Comparison of ENCODE assay signal across 8 mouse cellular contexts in the genomic region with DNA sequence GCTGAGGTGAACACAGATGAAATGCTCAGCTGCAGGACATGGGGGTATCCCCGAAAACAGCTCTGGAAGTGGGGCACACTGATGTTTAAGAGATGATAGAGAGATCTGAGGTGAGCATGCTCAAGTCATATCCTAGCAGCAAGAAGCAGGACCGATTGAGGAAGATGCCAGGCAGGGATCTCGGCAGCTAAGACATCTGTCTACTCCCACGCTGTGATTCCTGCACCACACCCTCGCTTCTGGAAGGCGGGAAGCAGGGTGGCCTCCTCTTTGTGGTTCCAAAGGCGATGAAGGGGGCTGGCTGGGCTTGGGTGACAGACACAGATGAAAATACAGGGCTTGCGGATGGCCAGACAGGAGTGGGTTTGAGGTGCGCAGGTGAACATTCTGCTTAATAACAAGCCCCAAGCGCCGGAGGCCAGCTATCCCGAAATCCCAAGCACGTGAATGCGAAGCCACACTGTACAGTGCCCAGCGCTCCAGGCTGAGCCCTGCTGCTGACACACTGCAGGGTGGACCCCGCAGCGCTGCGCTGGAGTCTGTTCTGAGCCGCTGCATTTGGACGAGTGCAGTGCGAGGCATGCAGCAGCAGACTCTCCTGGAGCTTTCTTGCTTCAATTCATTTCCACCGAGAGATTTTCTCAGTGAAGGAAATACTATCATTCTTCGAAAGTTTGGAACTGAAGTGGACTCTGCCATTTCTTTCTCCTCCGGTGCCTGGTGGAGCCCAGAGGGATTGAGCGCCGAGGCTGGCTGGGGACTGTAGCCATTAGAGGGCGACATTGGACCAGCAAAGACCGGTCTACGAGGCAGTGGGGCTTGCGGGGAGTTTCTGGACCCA.
DNase-seq lines count a peak whose midpoint lies in the region; ATAC-seq and TF ChIP-seq lines count a peak whose summit lies in the region.

No protein-coding gene starts in this region.

- no peaks in the 10 kb centered on the region for H3K4me1 ChIP-seq in bone marrow macrophage, adult 2 months (ENCODE audit: control insufficient read depth, insufficient read depth, low read length)
- H3K4me1 ChIP-seq in midbrain, embryonic 12.5 days, result peaks cover 10% of the 10 kb centered on the region
- H3K4me1 ChIP-seq in stomach, embryonic 14.5 days (ENCODE audit: control insufficient read depth, insufficient read depth, low read length), result no peaks in the 10 kb centered on the region

- H3K9me3 ChIP-seq in midbrain, embryonic 12.5 days, result no peaks in the 10 kb centered on the region
- no peaks in the 10 kb centered on the region for H3K9me3 ChIP-seq in stomach, embryonic 14.5 days (ENCODE audit: control insufficient read depth, low read depth, low read length)

- intact Hi-C loops in left cerebral cortex, postnatal 14 days (cut with DNase I), result loop anchor here (1.0 to 5.0 kb wide), 4 partner anchors 141 to 584 kb away; a partner anchor contains a TSS

- H3K4me2 ChIP-seq in midbrain, embryonic 12.5 days (replicated peaks), result peak overlapping the region; percentile 45
- peak overlapping the region; percentile 30; the same call in 1 of the 2 replicates for H3K4me2 ChIP-seq in stomach, embryonic 14.5 days (replicated peaks; ENCODE audit: low read depth, low read length)

- H3K9ac ChIP-seq in midbrain, embryonic 12.5 days (replicated peaks), result peak overlapping the region; percentile 29; the same call in 1 of the 2 replicates
- no peak overlapping the region for H3K9ac ChIP-seq in stomach, embryonic 14.5 days (replicated peaks; ENCODE audit: low read depth, low read length)

- no peaks in the 10 kb centered on the region for H3K36me3 ChIP-seq in midbrain, embryonic 12.5 days
- H3K36me3 ChIP-seq in stomach, embryonic 14.5 days (ENCODE audit: control insufficient read depth, insufficient read depth, low read length), result no peaks in the 10 kb centered on the region

- peaks cover 28% of the 10 kb centered on the region for H3K27me3 ChIP-seq in midbrain, embryonic 12.5 days
- H3K27me3 ChIP-seq in stomach, embryonic 14.5 days (ENCODE audit: control insufficient read depth, insufficient read depth, low read length), result no peaks in the 10 kb centered on the region

- peak; percentile 56 for TF ChIP-seq CTCF in bone marrow macrophage, adult 2 months (IDR thresholded peaks at IDR 0.05; ENCODE audit: low read depth, low read length)

- ATAC-seq in midbrain, embryonic 12.5 days (ENCODE audit: low FRiP score, low read depth), result peak; percentile 88
- ATAC-seq in stomach, embryonic 14.5 days (ENCODE audit: insufficient number of reproducible peaks, insufficient read depth, low FRiP score, low read depth), result peak; percentile 66; the same call in 1 of the 2 replicates
- ATAC-seq in erythroid progenitor cell, adult 5-6 weeks (replicated peaks; ENCODE audit: low FRiP score, poor library complexity, severe bottlenecking), result no peak

- TF ChIP-seq POLR2A in bone marrow macrophage, adult 2 months (IDR thresholded peaks at IDR 0.05; ENCODE audit: borderline replicate concordance, low read depth, low read length), result no peak

- DNase-seq in embryo, embryonic 9.5 days (ENCODE audit: extremely low spot score), result peak; percentile 83
- DNase-seq in gastrocnemius, postnatal 4 days (ENCODE audit: low spot score in 2 of 2), result peak; percentile 55 to 72
- peak; percentile 10 for DNase-seq in induced T-regulatory cell, adult 2 months (ENCODE audit: low read depth)
- DNase-seq in left cerebral cortex, postnatal 14 days (ENCODE audit: low spot score in 2 of 2), result peak; percentile 86 to 89

- no peak overlapping the region for H3K27ac ChIP-seq in bone marrow macrophage, adult 2 months (ENCODE audit: insufficient read depth, low read depth, low read length)
- H3K27ac ChIP-seq in midbrain, embryonic 12.5 days (replicated peaks), result no peak overlapping the region
- no peak overlapping the region for H3K27ac ChIP-seq in stomach, embryonic 14.5 days (ENCODE audit: low read length)

- 21% methylated on average over 30 of the region's 30 CpGs for WGBS in midbrain, embryonic 12.5 days
- WGBS in stomach, embryonic 14.5 days, result 18% methylated on average over 30 of the region's 30 CpGs

- no peak overlapping the region for H3K4me3 ChIP-seq in bone marrow macrophage, adult 2 months (ENCODE audit: insufficient read depth, low read length)
- H3K4me3 ChIP-seq in midbrain, embryonic 12.5 days, result peak overlapping the region; percentile 21; the same call in 1 of the 2 replicates
- H3K4me3 ChIP-seq in stomach, embryonic 14.5 days (ENCODE audit: low read depth, low read length), result no peak overlapping the region; the same call in 1 of the 2 replicates

Comparison
In these comparisons a context has a peak if more than half of its experiments do, and no peak if none do; other contexts are left out.
1. DNase-seq: peak in every context shown above with its lines; median percentile 88 in left cerebral cortex, postnatal 14 days; 83 in embryo, embryonic 9.5 days; 64 in gastrocnemius, postnatal 4 days; 10 in induced T-regulatory cell, adult 2 months.